Mouse (Mus musculus): Measurements from ENCODE around the gene Cd38.

GRCm38 (mm10) chr5:43860096-43860495, 8.3 kb upstream of the Cd38 start:
- TF ChIP-seq POLR2A (IDR thresholded peaks at IDR 0.05; ENCODE audit: borderline replicate concordance, extremely low read depth, low read depth, low read length) (no peak), CTCF (IDR thresholded peaks at IDR 0.05; ENCODE audit: insufficient read depth, low read length) (no peak)

Data from lung, adult 2 months (tissue).